Mouse (Mus musculus): ENCODE measurements at regions not wholly inside any gene's neighbourhood (a gene's known extent, or its start where the extent isn't known, plus 50 kb on each side); places are given as distances from the start of the nearest gene placed in this dataset.

DNA sequence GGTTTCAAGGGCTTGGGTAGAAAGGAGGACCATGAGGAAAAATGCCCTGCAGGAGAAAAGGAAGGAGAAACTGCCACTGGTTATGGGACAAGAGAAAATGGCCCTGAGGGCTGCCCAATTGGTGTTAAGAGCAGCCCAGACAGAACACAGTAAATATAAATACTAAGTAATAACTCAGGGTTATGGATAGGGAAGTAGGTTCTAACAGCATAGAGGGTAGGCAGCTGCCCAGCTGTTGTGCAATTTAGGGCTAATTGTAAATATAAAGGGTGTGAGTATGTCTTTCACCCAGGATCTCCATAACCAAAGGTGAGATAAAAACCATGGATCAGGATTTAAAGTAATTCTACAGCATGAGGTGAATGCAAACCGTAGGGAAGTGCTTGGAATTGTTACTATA is 458.1 kb downstream of the Tmtc2 start:
- TF ChIP-seq POLR2A (IDR thresholded peaks at IDR 0.05; ENCODE audit: insufficient read length, low read depth): no peak
- TF ChIP-seq CEBPB (IDR thresholded peaks at IDR 0.05; ENCODE audit: insufficient read depth, poor library complexity, severe bottlenecking): no peak
- TF ChIP-seq TCF3 (IDR thresholded peaks at IDR 0.05; ENCODE audit: insufficient read length, low read depth): no peak
- TF ChIP-seq MAX (IDR thresholded peaks at IDR 0.05; ENCODE audit: low read depth): no peak
